Mouse (Mus musculus) gastrocnemius, postnatal 36 days (tissue): ENCODE results near the gene Slc6a17. TPM values are rescaled to one million over a fixed set of nuclear protein-coding genes. Genes with fewer than 3 reads are reported as not detected.

ENCODE experiments used
- DNase-seq, 2 experiments: peaks; one replicate each; pipeline ENCODE4 v3.0.0; 2022
- intact Hi-C: fragments of 180-260 bp; cut with DNase I; formaldehyde crosslinking; loops from one replicate; pipeline ENCODE4 v1.15.1; 2025
- total RNA-seq, 2 experiments: library from RNA; stranded (reverse); gene quantifications; 2 replicates each; pipeline ENCODE4 v1.2.3; 2021

Gene Slc6a17
- total RNA-seq, 2 experiments from 2014 or later, result 0.26 to 1.4 TPM

- no peak for DNase-seq
- intact Hi-C loops, result no loop called here
Observed at GRCm38 (mm10) chr3:107528401-107529118, 10.7 kb upstream of the Slc6a17 start.

GRCm38 (mm10) chr3:107524547-107524946 lies 6.7 kb upstream of the Slc6a17 start:
- intact Hi-C loops, result no loop called here
- DNase-seq, result no peak

- DNase-seq, result no peak
- intact Hi-C loops, result no loop called here
Observed at GRCm38 (mm10) chr3:107520931-107521330, 3.1 kb upstream of the Slc6a17 start.

GRCm38 (mm10) chr3:107516776-107517630 lies 815 bp downstream of the Slc6a17 start:
- DNase-seq, result no peak
- intact Hi-C loops, result no loop called here

GRCm38 (mm10) chr3:107515989-107516388 lies 1.8 kb downstream of the Slc6a17 start:
- intact Hi-C loops, result no loop called here
- DNase-seq, result no peak

GRCm38 (mm10) chr3:107511416-107511815 lies 6.4 kb downstream of the Slc6a17 start:
- no peak for DNase-seq
- intact Hi-C loops, result no loop called here

- intact Hi-C loops, result no loop called here
- DNase-seq, result no peak
Observed at GRCm38 (mm10) chr3:107508696-107509095, 9.1 kb downstream of the Slc6a17 start.

GRCm38 (mm10) chr3:107507966-107508365 lies 9.9 kb downstream of the Slc6a17 start:
- intact Hi-C loops, result no loop called here
- no peak for DNase-seq

- no peak for DNase-seq
- intact Hi-C loops, result no loop called here
Observed at GRCm38 (mm10) chr3:107506531-107506930, 11.3 kb downstream of the Slc6a17 start.

- no peak for DNase-seq
- intact Hi-C loops, result no loop called here
Observed at GRCm38 (mm10) chr3:107505464-107506367, 12.1 kb downstream of the Slc6a17 start.

GRCm38 (mm10) chr3:107504542-107504941 lies 13.3 kb downstream of the Slc6a17 start:
- intact Hi-C loops, result no loop called here
- DNase-seq, result no peak

- intact Hi-C loops, result no loop called here
- DNase-seq, result no peak
Observed at GRCm38 (mm10) chr3:107503716-107504115, 14.1 kb downstream of the Slc6a17 start.

- no peak for DNase-seq
- intact Hi-C loops, result no loop called here
Observed at GRCm38 (mm10) chr3:107501702-107502151, 16.1 kb downstream of the Slc6a17 start.

GRCm38 (mm10) chr3:107500301-107500700 lies 17.5 kb downstream of the Slc6a17 start:
- intact Hi-C loops, result no loop called here
- no peak for DNase-seq

- intact Hi-C loops, result no loop called here
- DNase-seq, result no peak
Observed at GRCm38 (mm10) chr3:107496086-107496850, 21.6 kb downstream of the Slc6a17 start.

GRCm38 (mm10) chr3:107495524-107495923 lies 22.3 kb downstream of the Slc6a17 start:
- intact Hi-C loops, result no loop called here
- no peak for DNase-seq

- DNase-seq, result no peak
- intact Hi-C loops, result no loop called here
Observed at GRCm38 (mm10) chr3:107491459-107491858, 26.4 kb downstream of the Slc6a17 start.

GRCm38 (mm10) chr3:107488637-107489036 lies 29.2 kb downstream of the Slc6a17 start:
- no peak for DNase-seq
- intact Hi-C loops, result no loop called here

- intact Hi-C loops, result no loop called here
- DNase-seq, result no peak
Observed at GRCm38 (mm10) chr3:107483290-107483689, 34.5 kb downstream of the Slc6a17 start.

GRCm38 (mm10) chr3:107480660-107481059 lies 37.2 kb downstream of the Slc6a17 start:
- intact Hi-C loops, result no loop called here
- no peak for DNase-seq
